8 mouse cellular contexts compared by ENCODE assay signal in genomic region chr7:75848776-75849670, GRCm38 (mm10). TPM values are rescaled to one million over a fixed set of nuclear protein-coding genes. Genes with fewer than 3 reads are reported as not detected.
DNase-seq lines count a peak whose midpoint lies in the region; ATAC-seq and TF ChIP-seq lines count a peak whose summit lies in the region.

No protein-coding gene starts in this region.

- peak overlapping the region; percentile 70 for H3K4me2 ChIP-seq in heart, embryonic 14.5 days (ENCODE audit: low read length)

- H3K79me2 ChIP-seq in macrophage (ENCODE audit: inconsistent target) = peaks cover 51% of the 10 kb centered on the region

- no peaks in the 10 kb centered on the region for H3K27me3 ChIP-seq in testis, adult 2 months (ENCODE audit: control insufficient read depth, insufficient read depth, low read length)
- H3K27me3 ChIP-seq in heart, embryonic 14.5 days (ENCODE audit: control insufficient read depth, insufficient read depth, low read length) = no peaks in the 10 kb centered on the region

- peak overlapping the region; percentile 85 for H3K4me3 ChIP-seq in testis, adult 2 months (ENCODE audit: control insufficient read depth, low read depth, low read length)
- peak overlapping the region; percentile 73 to 93 for H3K4me3 ChIP-seq in heart, embryonic 14.5 days (ENCODE audit: control insufficient read depth in 1 of 2, insufficient read depth in 1 of 2, low read depth in 1 of 2, low read length in 2 of 2)
- peak overlapping the region; percentile 89 for H3K4me3 ChIP-seq in macrophage (ENCODE audit: inconsistent target)

- H3K27ac ChIP-seq in testis, adult 2 months (ENCODE audit: control insufficient read depth, insufficient read depth, low read depth, low read length) = peak overlapping the region; percentile 69
- H3K27ac ChIP-seq in heart, embryonic 14.5 days (replicated peaks in 1 of 2; ENCODE audit: control insufficient read depth in 1 of 2, insufficient read depth in 1 of 2, low read depth in 2 of 2, low read length in 2 of 2) = peak overlapping the region; percentile 77 to 78
- peak overlapping the region; percentile 51 for H3K27ac ChIP-seq in macrophage

- TF ChIP-seq POLR2A in testis, adult 2 months (IDR thresholded peaks at IDR 0.05; ENCODE audit: control insufficient read depth, low read depth, low read length) = no peak

- ATAC-seq in heart, embryonic 14.5 days (ENCODE audit: insufficient number of reproducible peaks, insufficient read depth, low FRiP score, low read depth) = no peak; the same call in 1 of the 2 replicates

- peaks cover 10% of the 10 kb centered on the region for H3K4me1 ChIP-seq in testis, adult 2 months (ENCODE audit: control insufficient read depth, insufficient read depth, low read length)
- peaks cover 21 to 33% of the 10 kb centered on the region in 2 experiments for H3K4me1 ChIP-seq in heart, embryonic 14.5 days (ENCODE audit: control insufficient read depth in 2 of 2, insufficient read depth in 2 of 2, low read length in 2 of 2)

- H3K9ac ChIP-seq in heart, embryonic 14.5 days (ENCODE audit: low read length) = peak overlapping the region; percentile 92

- no peaks in the 10 kb centered on the region for H3K36me3 ChIP-seq in testis, adult 2 months (ENCODE audit: control insufficient read depth, insufficient read depth, low read length)
- H3K36me3 ChIP-seq in heart, embryonic 14.5 days (ENCODE audit: control insufficient read depth, insufficient read depth, low read length) = peaks cover 11% of the 10 kb centered on the region; the same call in 1 of the 2 replicates
- H3K36me3 ChIP-seq in macrophage (ENCODE audit: inconsistent target) = no peaks in the 10 kb centered on the region; the same call in 1 of the 2 replicates

- no peak for DNase-seq in testis, postnatal 14 days (ENCODE audit: low spot score)
- peak; percentile 58 for DNase-seq in embryo, embryonic 11 days
- DNase-seq in kidney, postnatal 10 days = peak; percentile 72
- peak; percentile 59 to 64 for DNase-seq in spleen, postnatal 36 days (ENCODE audit: low spot score in 2 of 2)
- no peak for DNase-seq in layer of hippocampus, postnatal 25 days (ENCODE audit: extremely low spot score in 1 of 2, low spot score in 1 of 2)

- no peaks in the 10 kb centered on the region for H3K9me3 ChIP-seq in heart, embryonic 14.5 days (ENCODE audit: control insufficient read depth, low read length)

- no peak for TF ChIP-seq CTCF in testis, adult 2 months (IDR thresholded peaks at IDR 0.05; ENCODE audit: control insufficient read depth, insufficient read depth, insufficient replicate concordance, low read depth, low read length)

- 2% methylated on average over 25 of the region's 25 CpGs for WGBS in heart, embryonic 14.5 days
- 3% methylated on average over 25 of the region's 25 CpGs for WGBS in macrophage (ENCODE audit: missing documents)

RNA-seq across cellular contexts. Expression of gene Klhl25, which starts 0.9 kb away (rescaled TPM):
- polyA plus RNA-seq in testis, adult 2 months (2012; rRNA removed) = 45.3 and 46.7 TPM in 2 replicates
- polyA plus RNA-seq in heart, embryonic 14.5 days (2014; fragmentation: Nextera tagmentation; extraction: Ambion mirVana) = 8.3 and 9.4 TPM in 2 replicates
- 100 to 1,000 TPM in 5 of 26 experiments, 10 to 100 TPM in 18, 1 to 10 TPM in 3; 7.8 to 337 (median 23.7) TPM for total RNA-seq in macrophage (2018; cell fraction: chromatin; rRNA removed)
- total RNA-seq in macrophage (2018; cell fraction: cytosol; rRNA removed) = 10 to 100 TPM in 15 of 26 experiments, 1 to 10 TPM in 11; 6.3 to 85.8 (median 10.7) TPM
- total RNA-seq in macrophage (2018; cell fraction: nucleus; rRNA removed) = 100 to 1,000 TPM in 5 of 26 experiments, 10 to 100 TPM in 20, 1 to 10 TPM in 1; 5.2 to 194 (median 24.0) TPM
- 4.5 to 9.8 TPM (median 9.4 TPM) in 3 replicates for polyA plus RNA-seq in macrophage (2018)
- 10 to 100 TPM in 1 of 2 experiments, 1 to 10 TPM in 1; 8.5 to 11.2 TPM for total RNA-seq in layer of hippocampus, postnatal 25 days (2021)

Comparison
In these comparisons a context has a peak if more than half of its experiments do, and no peak if none do; other contexts are left out.
1. DNase-seq: peak in embryo, embryonic 11 days (single experiment), kidney, postnatal 10 days (single experiment) and spleen, postnatal 36 days (2 of 2); none in testis, postnatal 14 days (single experiment) and layer of hippocampus, postnatal 25 days (0 of 2).
2. Peak in every context shown above with its lines, with median percentiles within 50 percentile points of each other: H3K27ac ChIP-seq and H3K4me3 ChIP-seq.